Mouse (Mus musculus): ENCODE measurements around the gene Rbp4. TPM values are rescaled to one million over a fixed set of nuclear protein-coding genes. Genes with fewer than 3 reads are reported as not detected.

The Rbp4 gene
- total RNA-seq, 2 experiments from 2014 or later, result 7.9 to 9.2 TPM

GRCm38 (mm10) chr19:38091512-38091985 lies 33.5 kb downstream of the Rbp4 start:
- DNase-seq (ENCODE audit: low spot score in 2 of 2), result no peak

GRCm38 (mm10) chr19:38089358-38089757 lies 35.7 kb downstream of the Rbp4 start:
- DNase-seq (ENCODE audit: low spot score in 2 of 2), result no peak

- DNase-seq (ENCODE audit: low spot score in 2 of 2), result peak; percentile 54
Measured at GRCm38 (mm10) chr19:38086948-38087551, 38.0 kb downstream of the Rbp4 start.

GRCm38 (mm10) chr19:38085841-38086240 lies 39.2 kb downstream of the Rbp4 start:
- no peak for DNase-seq (ENCODE audit: low spot score in 2 of 2)

GRCm38 (mm10) chr19:38082931-38083525 lies 42.1 kb downstream of the Rbp4 start:
- no peak for DNase-seq (ENCODE audit: low spot score in 2 of 2)

- no peak for DNase-seq (ENCODE audit: low spot score in 2 of 2)
Measured at GRCm38 (mm10) chr19:38081361-38081760, 43.7 kb downstream of the Rbp4 start.

- no peak for DNase-seq (ENCODE audit: low spot score in 2 of 2)
Measured at GRCm38 (mm10) chr19:38077851-38078540, 47.1 kb downstream of the Rbp4 start.

GRCm38 (mm10) chr19:38076251-38076650 lies 48.8 kb downstream of the Rbp4 start:
- no peak for DNase-seq (ENCODE audit: low spot score in 2 of 2)

- no peak for DNase-seq (ENCODE audit: low spot score in 2 of 2)
Measured at GRCm38 (mm10) chr19:38075051-38075450, 50.0 kb downstream of the Rbp4 start.

GRCm38 (mm10) chr19:38073226-38073625 lies 51.9 kb downstream of the Rbp4 start:
- DNase-seq (ENCODE audit: low spot score in 2 of 2), result no peak

Other genes starting within 250 kb of the Rbp4 start
- 1 to 10 TPM; 6.6 to 8.0 TPM for gene Myof, start 81.7 kb downstream of the Rbp4 start, total RNA-seq (2021)
- 1 to 10 TPM; 1.9 to 2.1 TPM for gene Cep55, start 70.3 kb downstream of the Rbp4 start, total RNA-seq (2021)
- not detected for gene Ffar4, start 28.2 kb downstream of the Rbp4 start, total RNA-seq (2021)
- under 1 TPM; 0.16 to 0.18 TPM for gene Pde6c, start 7.5 kb upstream of the Rbp4 start, total RNA-seq (2021)
- 10 to 100 TPM; 18.5 to 20.8 TPM for gene Fra10ac1, start 98.9 kb upstream of the Rbp4 start, total RNA-seq (2021)
- 100 to 1,000 TPM; 117 to 133 TPM for gene Lgi1, start 139.3 kb upstream of the Rbp4 start, total RNA-seq (2021)